Mouse (Mus musculus) kidney, adult 2 months (tissue): ENCODE data around the gene Eci2.

Experiments used
- CTCF ChIP-seq: fragments of 200-500 bp; conservative IDR thresholded peaks from 2 replicates; pipeline ENCODE4 v1.5.1; 2011; ENCODE audit warnings: low read depth, mild to moderate bottlenecking, control low read depth, low read length, moderate library complexity, mixed read lengths; ENCODE audit not compliant: insufficient read depth, insufficient read length
- POLR2A ChIP-seq: fragments of 200-500 bp; IDR thresholded peaks from one replicate; pipeline ENCODE4 v1.6.1; 2011; ENCODE audit warnings: low read depth, low read length, control low read depth

DNA sequence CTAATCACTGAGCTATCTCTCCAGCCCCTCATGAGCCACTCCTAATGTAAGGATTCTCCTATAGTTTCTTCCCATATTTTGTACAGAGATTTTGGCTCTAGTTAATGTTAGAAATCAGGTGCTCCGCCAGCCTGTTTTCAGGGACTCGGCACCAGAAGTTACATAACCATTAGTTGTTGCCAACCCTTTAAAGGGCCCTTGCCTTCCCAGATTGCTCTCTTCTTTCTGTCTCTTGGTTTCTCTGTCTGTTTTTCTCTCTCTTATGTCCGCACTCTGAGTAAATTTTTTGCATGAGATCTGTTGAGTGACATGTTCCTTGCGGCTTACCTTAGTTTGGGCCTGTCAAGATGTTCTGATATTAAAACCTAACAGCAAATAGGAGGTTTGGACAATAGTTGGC lies 50.8 kb downstream of the Eci2 start:
- TF ChIP-seq CTCF (no peak), POLR2A (no peak)
